In the genomic region with DNA sequence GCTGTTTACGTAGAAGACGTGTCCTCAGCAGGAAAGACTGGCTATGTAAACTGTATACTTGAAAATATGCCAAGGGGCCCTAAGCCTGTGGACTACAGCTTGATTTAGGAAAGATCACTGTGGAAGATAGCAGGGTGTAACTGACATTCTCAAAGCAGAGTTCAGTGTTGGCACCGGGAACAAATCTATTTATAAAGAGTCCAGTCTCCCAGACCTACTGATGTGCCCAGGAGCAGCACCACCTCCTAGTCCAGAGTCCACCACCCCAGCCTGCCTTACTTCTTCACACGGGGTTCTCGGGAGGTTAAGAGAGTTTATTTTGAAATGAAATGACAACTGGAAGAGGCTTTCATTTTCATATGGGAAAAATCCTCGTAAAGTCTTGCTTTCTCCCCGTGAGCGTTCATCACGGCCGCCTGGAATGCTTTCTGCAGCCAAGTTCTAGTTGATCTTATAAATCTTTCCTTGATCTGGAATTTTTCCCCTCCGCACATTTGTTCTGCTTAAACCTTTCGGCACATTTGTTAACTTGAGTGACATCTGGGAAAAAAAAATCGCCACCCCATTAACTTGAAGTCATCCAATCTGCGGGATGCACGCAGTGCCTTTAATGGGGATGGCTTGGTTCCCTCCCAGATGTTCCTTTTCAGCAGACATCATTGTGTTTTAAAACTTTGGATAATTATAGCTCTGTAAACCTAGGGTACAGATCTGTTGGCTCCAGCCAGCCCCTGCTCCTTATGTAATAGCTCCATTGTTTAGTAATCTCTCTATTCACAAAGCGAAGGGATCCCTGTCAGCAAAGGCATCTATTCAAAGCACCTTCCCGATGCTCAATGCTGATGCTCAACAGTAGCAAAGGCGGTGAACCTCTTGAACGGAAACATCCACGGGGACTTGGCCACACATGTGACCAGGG, we compare ENCODE assay signal across 9 mouse cellular contexts.
DNase-seq lines count a peak whose midpoint lies in the region; ATAC-seq and TF ChIP-seq lines count a peak whose summit lies in the region.
"Had no signal": no experiment of that assay in that cellular context is flagged by ENCODE, and none has a peak within 500 bp of the region (broad histone marks: within the 10 kb centered on the region; RNA-seq: fewer than 3 reads in every experiment).

No protein-coding gene starts in this region.

- peaks cover 18% of the 10 kb centered on the region for H3K4me1 ChIP-seq in hindbrain, embryonic 14.5 days (replicated peaks; ENCODE audit: control insufficient read depth, insufficient read depth, low read length)
- peaks cover 15% of the 10 kb centered on the region for H3K4me1 ChIP-seq in hindbrain, embryonic 12.5 days
- peaks cover 17% of the 10 kb centered on the region for H3K4me1 ChIP-seq in embryonic facial prominence, embryonic 13.5 days
- H3K4me1 ChIP-seq in heart, embryonic 16.5 days (ENCODE audit: control insufficient read depth, insufficient read depth, low read length), result peaks cover 43% of the 10 kb centered on the region
- H3K4me1 ChIP-seq in limb, embryonic 14.5 days (ENCODE audit: control insufficient read depth, insufficient read depth, low read length), result peaks cover 17% of the 10 kb centered on the region
- peaks cover 12% of the 10 kb centered on the region for H3K4me1 ChIP-seq in small intestine, adult 2 months (ENCODE audit: control insufficient read depth, insufficient read depth, insufficient read length, low read length)

- peak overlapping the region; percentile 19; the same call in 1 of the 2 replicates for H3K4me2 ChIP-seq in hindbrain, embryonic 14.5 days (replicated peaks)
- H3K4me2 ChIP-seq in hindbrain, embryonic 12.5 days (replicated peaks), result no peak overlapping the region
- H3K4me2 ChIP-seq in embryonic facial prominence, embryonic 13.5 days, result peak overlapping the region; percentile 45
- peak overlapping the region; percentile 48 for H3K4me2 ChIP-seq in heart, embryonic 16.5 days (ENCODE audit: low read depth, low read length)
- peak overlapping the region; percentile 29 for H3K4me2 ChIP-seq in limb, embryonic 14.5 days (replicated peaks; ENCODE audit: low read depth, low read length, severe bottlenecking)

- no peak overlapping the region for H3K27ac ChIP-seq in hindbrain, embryonic 14.5 days
- H3K27ac ChIP-seq in hindbrain, embryonic 12.5 days, result no peak overlapping the region
- no peak overlapping the region for H3K27ac ChIP-seq in embryonic facial prominence, embryonic 13.5 days
- peak overlapping the region; percentile 72 for H3K27ac ChIP-seq in heart, embryonic 16.5 days (ENCODE audit: low read length)
- 0 out of 2 replicates have a peak overlapping the region, but pooled peaks have one; percentile 26 for H3K27ac ChIP-seq in limb, embryonic 14.5 days (replicated peaks; ENCODE audit: low read depth, low read length)
- H3K27ac ChIP-seq in small intestine, adult 2 months (ENCODE audit: insufficient read depth, low read depth, low read length), result 0 out of 2 replicates have a peak overlapping the region, but pooled peaks have one; percentile 3

- H3K4me3 ChIP-seq in hindbrain, embryonic 14.5 days (replicated peaks; ENCODE audit: low read length), result no peak overlapping the region
- H3K4me3 ChIP-seq in hindbrain, embryonic 12.5 days, result no peak overlapping the region
- no peak overlapping the region for H3K4me3 ChIP-seq in embryonic facial prominence, embryonic 13.5 days
- H3K4me3 ChIP-seq in heart, embryonic 16.5 days (ENCODE audit: low read length), result no peak overlapping the region
- H3K4me3 ChIP-seq in limb, embryonic 14.5 days (replicated peaks; ENCODE audit: low read length), result no peak overlapping the region
- no peak overlapping the region; the same call in 1 of the 2 replicates for H3K4me3 ChIP-seq in small intestine, adult 2 months (ENCODE audit: low read depth, low read length)

- H3K9ac ChIP-seq in hindbrain, embryonic 14.5 days, result peak overlapping the region; percentile 32; the same call in 1 of the 2 replicates
- no peak overlapping the region for H3K9ac ChIP-seq in hindbrain, embryonic 12.5 days
- no peak overlapping the region for H3K9ac ChIP-seq in embryonic facial prominence, embryonic 13.5 days
- peak overlapping the region; percentile 51 for H3K9ac ChIP-seq in heart, embryonic 16.5 days (ENCODE audit: low read length)
- no peak overlapping the region for H3K9ac ChIP-seq in limb, embryonic 14.5 days (ENCODE audit: low read depth, low read length, severe bottlenecking)

- H3K36me3 ChIP-seq in hindbrain, embryonic 14.5 days (replicated peaks; ENCODE audit: control insufficient read depth, insufficient read depth), result no peaks in the 10 kb centered on the region
- H3K36me3 ChIP-seq in hindbrain, embryonic 12.5 days, result no peaks in the 10 kb centered on the region
- H3K36me3 ChIP-seq in embryonic facial prominence, embryonic 13.5 days, result no peaks in the 10 kb centered on the region
- H3K36me3 ChIP-seq in heart, embryonic 16.5 days (ENCODE audit: control insufficient read depth, insufficient read depth), result no peaks in the 10 kb centered on the region
- no peaks in the 10 kb centered on the region for H3K36me3 ChIP-seq in limb, embryonic 14.5 days (ENCODE audit: control insufficient read depth, insufficient read depth, low read length)
- no peaks in the 10 kb centered on the region for H3K36me3 ChIP-seq in small intestine, adult 2 months (ENCODE audit: control insufficient read depth, insufficient read depth, low read length)
- H3K36me3 ChIP-seq: G1E had no signal

- no peaks in the 10 kb centered on the region for H3K27me3 ChIP-seq in hindbrain, embryonic 14.5 days (ENCODE audit: control insufficient read depth, insufficient read depth, low read length)
- H3K27me3 ChIP-seq in hindbrain, embryonic 12.5 days, result peaks cover 4% of the 10 kb centered on the region; the same call in 1 of the 2 replicates
- peaks cover 19% of the 10 kb centered on the region for H3K27me3 ChIP-seq in embryonic facial prominence, embryonic 13.5 days
- no peaks in the 10 kb centered on the region for H3K27me3 ChIP-seq in heart, embryonic 16.5 days (ENCODE audit: control insufficient read depth, insufficient read depth, low read length)
- no peaks in the 10 kb centered on the region for H3K27me3 ChIP-seq in limb, embryonic 14.5 days (ENCODE audit: control insufficient read depth, insufficient read depth, low read length)
- no peaks in the 10 kb centered on the region for H3K27me3 ChIP-seq in small intestine, adult 2 months (ENCODE audit: control insufficient read depth, insufficient read depth, low read length)

- TF ChIP-seq POLR2A in limb, embryonic 14.5 days (IDR thresholded peaks at IDR 0.05; ENCODE audit: borderline replicate concordance, extremely low read depth, insufficient read depth, insufficient read length), result no peak
- TF ChIP-seq POLR2A in small intestine, adult 2 months (IDR thresholded peaks at IDR 0.05; ENCODE audit: low read depth, low read length), result no peak

- no peak for DNase-seq in hindbrain, embryonic 14.5 days (ENCODE audit: low spot score)
- DNase-seq in limb, embryonic 14.5 days (ENCODE audit: low spot score), result peak; percentile 88
- DNase-seq in retina, embryonic 14.5 days (ENCODE audit: low spot score), result no peak
- DNase-seq in right cerebral cortex, postnatal 10 days (ENCODE audit: low spot score in 2 of 2), result no peak

- ATAC-seq in hindbrain, embryonic 14.5 days (ENCODE audit: low FRiP score), result no peak
- no peak for ATAC-seq in hindbrain, embryonic 12.5 days (ENCODE audit: low FRiP score)
- no peak for ATAC-seq in embryonic facial prominence, embryonic 13.5 days (ENCODE audit: insufficient number of reproducible peaks, insufficient read depth, low FRiP score, low TSS enrichment, low read depth)
- peak; percentile 73 for ATAC-seq in heart, embryonic 16.5 days (replicated peaks; ENCODE audit: extremely low read depth, insufficient read depth, low FRiP score)
- peak; percentile 77 for ATAC-seq in limb, embryonic 14.5 days (ENCODE audit: low FRiP score, low read depth)

- 45% methylated on average over 20 of the region's 20 CpGs for WGBS in hindbrain, embryonic 14.5 days
- WGBS in hindbrain, embryonic 12.5 days, result 54% methylated on average over 20 of the region's 20 CpGs
- WGBS in embryonic facial prominence, embryonic 13.5 days, result 27% methylated on average over 20 of the region's 20 CpGs
- 42% methylated on average over 20 of the region's 20 CpGs for WGBS in heart, embryonic 16.5 days
- WGBS in limb, embryonic 14.5 days, result 27% methylated on average over 20 of the region's 20 CpGs
- 44% methylated on average over 20 of the region's 20 CpGs for WGBS in small intestine, adult 2 months

- H3K9me3 ChIP-seq in hindbrain, embryonic 14.5 days (ENCODE audit: control insufficient read depth, low read length), result no peaks in the 10 kb centered on the region
- no peaks in the 10 kb centered on the region for H3K9me3 ChIP-seq in hindbrain, embryonic 12.5 days (replicated peaks)
- H3K9me3 ChIP-seq in embryonic facial prominence, embryonic 13.5 days, result no peaks in the 10 kb centered on the region
- no peaks in the 10 kb centered on the region for H3K9me3 ChIP-seq in heart, embryonic 16.5 days (replicated peaks; ENCODE audit: control insufficient read depth, low read length)
- no peaks in the 10 kb centered on the region for H3K9me3 ChIP-seq in limb, embryonic 14.5 days (ENCODE audit: control insufficient read depth, low read length)
- H3K9me3 ChIP-seq: G1E had no signal

- TF ChIP-seq CTCF in small intestine, adult 2 months (IDR thresholded peaks at IDR 0.05; ENCODE audit: extremely low read depth, insufficient read length, insufficient replicate concordance, low read depth, low read length), result no peak

Comparison
In these comparisons a context has a peak if more than half of its experiments do, and no peak if none do; other contexts are left out.
1. H3K9ac ChIP-seq: peak in hindbrain, embryonic 14.5 days (single experiment) and heart, embryonic 16.5 days (single experiment); none in hindbrain, embryonic 12.5 days (single experiment), embryonic facial prominence, embryonic 13.5 days (single experiment) and limb, embryonic 14.5 days (single experiment).
2. ATAC-seq: peak in heart, embryonic 16.5 days (single experiment) and limb, embryonic 14.5 days (single experiment); none in hindbrain, embryonic 14.5 days (single experiment), hindbrain, embryonic 12.5 days (single experiment) and embryonic facial prominence, embryonic 13.5 days (single experiment).
3. H3K27ac ChIP-seq: peak in heart, embryonic 16.5 days (single experiment), limb, embryonic 14.5 days (single experiment) and small intestine, adult 2 months (single experiment); none in hindbrain, embryonic 14.5 days (single experiment), hindbrain, embryonic 12.5 days (single experiment) and embryonic facial prominence, embryonic 13.5 days (single experiment).